Mouse (Mus musculus) kidney, postnatal 10 days (tissue): ENCODE data around the gene Olfr1153.

Experiments
- DNase-seq: peaks from one replicate; pipeline ENCODE4 v3.0.0; 2021; ENCODE audit warnings: mixed read lengths

Olfr1153 gene

DNA sequence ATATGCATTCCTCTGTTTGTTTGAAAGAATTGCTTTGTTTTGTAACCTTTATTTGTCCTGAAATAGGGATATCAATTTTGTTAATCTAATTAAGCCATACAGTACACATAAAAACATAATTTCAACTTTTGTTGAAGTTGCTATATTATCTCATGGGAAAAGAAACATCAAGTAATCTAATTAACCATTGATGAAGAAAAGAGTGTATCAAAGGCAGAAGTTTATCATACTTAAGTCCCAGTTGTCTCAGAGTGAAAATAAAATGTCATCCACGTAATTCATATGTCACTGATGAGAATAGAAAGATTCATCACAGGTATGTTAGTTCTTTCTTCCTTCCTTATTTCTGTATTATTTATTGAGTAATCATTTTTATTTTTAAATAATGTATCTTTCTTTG, at the start of gene Olfr1153:
Gene Olfr1153 (plus strand): TSS at position 301 of the 400 bp plus-strand sequence.
- no peak for DNase-seq

- no peak for DNase-seq
Measured at GRCm38 (mm10) chr2:87855562-87855961, 39.2 kb upstream of the Olfr1153 start, which contains the start of gene Olfr1151. Olfr1151 (plus strand) TSS chr2:87855862.

GRCm38 (mm10) chr2:87866192-87866591, 28.6 kb upstream of the Olfr1153 start, which contains the start of gene Olfr1152:
Olfr1152 (plus strand) TSS chr2:87866492.
- no peak for DNase-seq

DNA sequence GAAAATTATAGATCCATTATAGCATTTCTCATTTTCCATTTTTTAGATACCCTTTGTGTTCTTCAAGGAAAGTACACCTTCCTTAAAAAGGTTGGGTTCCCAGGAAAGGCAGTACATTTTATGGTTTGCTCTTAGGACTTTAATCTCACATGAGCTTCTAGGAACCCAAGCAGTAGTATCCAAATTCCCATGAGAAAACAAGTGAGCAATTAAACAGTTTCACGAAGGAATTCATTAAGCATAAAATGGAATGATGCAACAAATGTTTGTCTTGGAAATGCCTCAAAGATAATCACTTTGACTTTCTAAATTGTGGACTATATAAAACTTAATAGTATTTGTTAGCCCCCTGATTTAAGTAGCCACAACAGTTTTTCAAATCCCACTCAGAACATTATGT, 10.3 kb downstream of the Olfr1153 start, which contains the start of gene Olfr1154:
Gene Olfr1154 (minus strand): TSS at position 101 of the 400 bp plus-strand sequence.
- no peak for DNase-seq

GRCm38 (mm10) chr2:87945037-87945436, 50.3 kb downstream of the Olfr1153 start, which contains the start of gene Olfr1155:
Olfr1155 (minus strand) TSS chr2:87945137.
- no peak for DNase-seq
